Mouse (Mus musculus): Measurements from ENCODE around the gene Plin5.
"Not testable (repeated sequence)": the region's sequence is repeated elsewhere in the genome, so short reads cannot be mapped to it uniquely, and the experiment has no call there.

Plin5 gene

DNA sequence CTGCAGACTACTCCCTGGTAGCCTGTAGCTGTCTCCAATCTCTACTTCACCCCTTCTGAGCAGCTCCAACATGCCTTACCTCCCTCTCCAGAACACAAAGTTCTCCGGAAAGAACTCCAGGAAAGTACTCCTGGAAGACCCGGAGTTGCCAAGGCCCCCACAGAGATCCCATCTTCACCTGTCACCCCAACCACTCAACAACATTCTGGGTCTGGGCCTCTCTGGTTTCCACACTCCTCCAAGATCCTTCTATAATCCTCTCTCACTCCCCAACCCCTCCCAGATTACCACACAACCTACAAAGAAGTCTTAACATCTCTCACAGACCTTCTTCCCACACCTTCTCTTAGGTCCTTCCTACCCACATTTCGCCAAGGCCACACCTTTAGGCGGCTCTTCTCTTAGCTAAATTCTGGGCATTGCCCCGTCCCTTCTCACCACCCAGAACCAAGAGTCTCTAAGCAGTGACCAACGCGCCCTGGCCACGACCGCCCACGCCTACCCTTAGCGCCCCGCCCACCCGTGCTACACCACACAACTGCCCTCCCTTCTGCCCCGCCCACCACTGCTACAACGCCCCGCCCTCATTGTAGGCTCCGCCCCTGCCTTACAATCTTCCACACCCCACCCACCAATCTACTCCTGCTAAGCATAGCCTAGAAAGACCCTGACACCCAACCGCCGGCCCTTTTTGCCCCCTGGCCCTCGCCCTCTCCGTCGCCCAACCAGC is 43.1 kb downstream of the Plin5 start:
- DNase-seq (ENCODE audit: low spot score in 2 of 2), result peak; percentile 62 to 63

DNA sequence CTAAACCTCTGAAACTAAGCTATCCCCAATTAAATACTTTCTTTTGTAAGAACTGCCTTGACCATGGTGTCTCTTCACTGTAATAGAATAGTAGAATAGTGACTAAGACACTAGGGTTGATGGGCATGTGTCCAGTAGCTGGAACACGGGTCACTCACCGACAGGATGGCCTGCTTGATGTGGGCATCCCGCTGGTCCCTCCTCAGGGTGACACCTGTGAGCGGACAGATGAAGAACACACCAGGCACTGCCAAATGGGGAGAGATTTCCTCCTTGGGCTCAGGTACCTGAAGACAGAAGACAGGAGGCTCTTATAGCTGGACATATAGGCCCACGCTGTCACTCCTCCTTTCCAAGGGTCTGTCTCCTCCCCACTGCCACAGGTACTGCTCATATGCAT is 45.2 kb downstream of the Plin5 start:
- DNase-seq (ENCODE audit: low spot score in 2 of 2), result no peak

GRCm38 (mm10) chr17:56071126-56071525 is 46.3 kb downstream of the Plin5 start:
- no peak for DNase-seq (ENCODE audit: low spot score in 2 of 2)

- no peak for DNase-seq (ENCODE audit: low spot score in 2 of 2)
These were observed 48.3 kb downstream of the Plin5 start for GRCm38 (mm10) chr17:56069066-56069465.

DNA sequence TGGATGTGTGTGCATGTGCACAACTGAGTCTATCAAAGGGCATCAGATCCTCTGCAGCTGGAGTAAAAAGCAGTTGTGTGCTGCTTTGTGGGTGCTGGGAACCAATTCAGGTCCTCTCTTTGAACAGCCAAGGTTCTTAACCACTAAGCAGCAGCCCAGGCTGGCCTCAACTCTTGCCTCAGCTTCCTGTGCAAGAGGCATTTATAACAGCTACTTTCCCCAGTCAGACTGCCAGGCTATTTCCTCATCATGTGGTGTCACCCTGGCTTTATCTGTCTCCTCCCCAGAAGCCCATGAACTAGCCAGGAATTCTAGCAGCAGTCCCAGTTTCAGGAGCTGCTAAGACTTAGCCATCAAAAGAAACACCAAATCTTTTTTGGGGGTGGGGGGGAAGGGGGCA is 50.9 kb downstream of the Plin5 start:
- DNase-seq (ENCODE audit: low spot score in 2 of 2), result no peak

DNA sequence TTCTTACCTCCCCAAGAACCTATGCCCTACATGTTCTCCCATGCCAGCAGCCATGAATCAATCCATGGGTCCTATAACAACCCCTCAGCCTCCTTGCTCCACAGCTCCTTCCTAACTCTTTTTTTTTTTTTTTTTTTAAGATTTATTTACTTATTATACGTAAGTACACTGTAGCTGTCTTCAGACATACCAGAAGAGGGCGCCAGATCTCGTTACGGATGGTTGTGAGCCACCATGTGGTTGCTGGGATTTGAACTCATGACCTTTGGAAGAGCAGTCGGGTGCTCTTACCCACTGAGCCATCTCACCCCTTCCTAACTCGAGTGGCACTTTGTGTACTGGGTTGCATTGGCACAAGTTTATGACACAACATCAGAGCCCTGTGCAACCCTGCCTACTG is 51.7 kb downstream of the Plin5 start:
- not testable (repeated sequence) for DNase-seq (ENCODE audit: low spot score in 2 of 2)

DNA sequence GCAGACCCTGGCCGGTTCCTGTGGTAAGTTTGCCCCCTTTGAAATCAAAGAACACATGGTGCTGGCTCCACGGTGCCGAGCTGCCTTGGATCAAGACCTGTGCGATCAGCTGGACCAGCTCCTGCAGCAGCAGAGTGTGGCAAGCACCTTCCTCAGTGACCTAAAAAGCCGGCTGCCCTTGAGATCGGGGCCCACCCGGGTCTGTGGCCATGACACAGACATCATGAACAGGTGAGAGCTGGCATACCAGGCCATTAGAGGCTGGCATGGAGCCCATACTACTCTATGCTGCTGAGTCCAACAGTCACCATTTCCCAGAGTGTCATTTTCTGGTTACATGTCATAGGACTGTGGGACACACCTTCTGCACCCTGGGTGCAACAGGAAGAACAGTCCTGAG is 55.3 kb downstream of the Plin5 start:
- no peak for DNase-seq (ENCODE audit: low spot score in 2 of 2)

All from frontal cortex, postnatal 36 days (tissue).